Mouse (Mus musculus) liver, adult 2 months (tissue): Measurements from ENCODE around the gene Peak1.

Experiments
- CTCF ChIP-seq: fragments of 200-500 bp; IDR thresholded peaks from 2 replicates; pipeline ENCODE4 v1.5.1; 2011; ENCODE audit warnings: low read depth, low read length, control low read depth
- POLR2A ChIP-seq: fragments of 200-500 bp; IDR thresholded peaks from 2 replicates; pipeline ENCODE4 v1.6.1; 2011; ENCODE audit warnings: low read length, control low read depth; ENCODE audit not compliant: insufficient read depth; ENCODE audit errors: extremely low read depth

DNA sequence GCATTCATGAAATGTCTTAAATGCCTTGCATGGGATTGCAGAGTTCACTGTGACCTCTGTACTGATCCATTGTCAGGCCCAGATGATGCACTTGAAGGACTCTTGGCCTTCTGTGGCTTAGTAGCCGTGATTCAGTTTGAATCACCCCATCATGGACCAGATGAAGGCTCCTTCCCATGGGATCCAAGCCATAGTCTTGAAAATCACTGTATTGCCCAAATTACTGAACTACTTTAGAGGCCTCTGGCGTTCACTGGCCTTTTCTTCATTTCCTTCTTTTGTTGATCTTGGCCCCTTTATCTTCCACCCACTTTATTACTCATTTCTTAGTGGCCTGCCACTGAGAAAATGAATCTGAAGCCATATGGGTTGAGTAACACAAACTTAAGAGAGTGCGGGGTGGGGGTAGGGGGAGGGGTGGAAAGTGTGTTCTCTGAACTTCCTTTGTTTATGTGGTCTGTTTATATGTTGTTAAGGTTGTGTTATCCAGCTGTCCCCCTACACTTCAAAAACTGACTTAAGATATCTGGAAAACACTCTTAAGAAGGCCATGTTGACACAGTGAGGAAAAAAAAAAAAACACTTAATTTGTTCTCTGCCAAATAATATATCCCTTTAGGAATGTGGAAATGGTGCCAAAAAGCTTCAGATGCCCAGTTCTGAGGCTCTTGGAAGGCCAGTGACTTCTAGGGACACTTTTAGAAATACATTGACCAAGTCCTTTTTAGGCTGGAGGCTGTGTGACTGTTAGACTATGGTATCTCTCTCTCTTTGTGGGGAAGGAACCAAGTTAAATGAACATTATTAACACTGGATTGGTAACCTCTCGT, 46.0 kb upstream of the Peak1 start:
- TF ChIP-seq POLR2A = no peak
- TF ChIP-seq CTCF = no peak
